Mouse (Mus musculus): ENCODE measurements around the gene Exosc7.

DNA sequence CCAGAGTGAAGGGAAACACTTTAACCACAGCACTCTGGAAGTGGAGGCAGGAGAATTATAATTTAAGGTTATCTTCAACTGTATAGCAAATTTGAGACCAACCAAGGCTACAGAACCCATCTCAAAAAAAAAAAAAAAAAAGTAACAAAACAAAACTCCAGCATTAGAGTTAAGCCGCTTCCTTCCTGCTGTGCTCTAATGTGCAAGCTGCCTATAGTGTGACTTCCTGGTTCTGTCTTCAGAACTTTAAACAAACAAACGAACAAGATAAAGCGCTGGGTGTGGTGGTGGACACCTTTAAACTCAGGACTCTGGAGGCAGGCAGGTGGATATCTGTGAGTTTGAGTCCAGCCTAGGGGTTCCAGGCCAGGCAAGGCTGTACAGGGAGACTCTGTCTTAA is 39.0 kb downstream of the Exosc7 start:
- TF ChIP-seq POLR2A (IDR thresholded peaks at IDR 0.05; ENCODE audit: control insufficient read depth, extremely low read depth, insufficient read depth, low read length, poor library complexity), result no peak
- TF ChIP-seq CTCF (IDR thresholded peaks at IDR 0.05; ENCODE audit: borderline replicate concordance, control insufficient read depth, extremely low read depth, insufficient read depth, low read length, poor library complexity), result no peak

Data from thymus, adult 2 months (tissue).